Mouse (Mus musculus) gastrocnemius, adult 2 months (tissue): ENCODE data around the gene Fstl1. TPM values are rescaled to one million over a fixed set of nuclear protein-coding genes. Genes with fewer than 3 reads are reported as not detected.

Experiments
- DNase-seq: peaks from one replicate; pipeline ENCODE4 v3.0.0; 2022
- H3K27ac ChIP-seq: fragments of 200-600 bp; 2 replicates; pipeline ENCODE4 v1.8.1; 2022; ENCODE audit warnings: mild to moderate bottlenecking
- H3K4me3 ChIP-seq: fragments of 200-600 bp; 2 replicates; pipeline ENCODE4 v1.8.1; 2022; ENCODE audit warnings: mild to moderate bottlenecking, moderate library complexity
- CTCF ChIP-seq: fragments of 200-600 bp; IDR thresholded peaks from 2 replicates; pipeline ENCODE4 v1.8.1; 2022; ENCODE audit warnings: antibody characterized with exemption, mild to moderate bottlenecking, moderate library complexity
- intact Hi-C: fragments of 180-260 bp; cut with DNase I; formaldehyde crosslinking; loops from one replicate; pipeline ENCODE4 v1.15.1; 2025
- total RNA-seq, 2 experiments: library from RNA; stranded (reverse); gene quantifications; 2 replicates each; pipeline ENCODE4 v1.2.3; 2021

Fstl1 gene
- total RNA-seq, 2 experiments from 2014 or later = 30.2 to 54.1 TPM

DNA sequence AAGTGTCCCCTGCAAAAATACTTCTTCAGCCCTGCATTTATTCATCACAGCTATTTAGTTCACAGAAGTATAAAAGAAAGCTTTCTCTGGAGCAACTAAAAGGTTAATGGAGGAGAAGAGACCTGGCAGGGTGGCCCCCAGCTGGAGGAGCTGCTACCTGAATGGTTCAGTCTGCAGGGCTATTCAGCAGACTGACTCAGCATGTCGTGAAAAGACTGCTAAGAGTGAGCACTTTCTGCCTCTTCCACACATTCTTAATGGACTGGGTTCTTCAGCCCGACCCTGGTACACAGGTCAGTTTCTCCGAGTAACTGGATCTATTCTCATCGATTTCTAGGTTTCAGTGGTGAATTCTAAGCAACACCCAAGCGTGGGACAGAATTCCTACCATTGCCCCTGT lies 12.9 kb upstream of the Fstl1 start:
- intact Hi-C loops = no loop called here
- no peak for DNase-seq
- Histone ChIP-seq H3K27ac (no peak overlapping the region), H3K4me3 (no peak overlapping the region)
- TF ChIP-seq CTCF = no peak

DNA sequence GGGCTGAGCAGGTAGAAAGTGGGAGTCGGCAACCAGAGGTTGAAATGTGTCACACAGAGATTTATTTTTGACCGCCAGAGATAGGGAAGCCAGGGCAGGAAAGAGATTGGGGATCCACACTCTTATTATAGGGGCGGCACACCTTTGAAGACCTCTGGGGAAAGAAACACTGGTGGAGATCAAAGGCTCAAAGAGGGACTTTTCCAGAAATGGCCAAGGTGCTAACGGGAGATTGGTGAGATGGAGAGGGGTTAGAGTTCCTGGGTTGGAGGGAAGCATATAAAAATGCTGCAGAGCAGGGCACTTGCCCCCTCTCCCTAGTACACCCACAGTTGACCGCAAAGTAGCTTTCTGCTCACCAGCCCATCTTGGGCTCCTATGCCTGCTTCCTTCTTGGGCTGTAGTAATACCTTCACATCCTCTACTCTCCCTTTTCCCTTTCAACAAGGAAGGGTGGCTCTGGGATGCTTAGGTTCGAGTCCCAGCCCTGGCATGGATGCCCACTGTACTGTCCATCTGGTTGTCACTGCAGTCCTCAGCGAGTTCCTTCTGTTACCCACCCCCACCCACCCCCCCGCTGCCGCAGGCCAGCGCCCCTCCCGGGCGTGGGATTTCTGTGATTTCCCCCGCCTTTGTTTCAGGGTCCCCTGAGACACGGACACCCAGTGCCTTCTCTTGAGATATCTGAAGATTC lies 360 bp upstream of the Fstl1 start:
- DNase-seq = no peak
- Histone ChIP-seq H3K4me3 (peak overlapping the region; percentile 91), H3K27ac (peak overlapping the region; percentile 88)
- no peak for TF ChIP-seq CTCF
- intact Hi-C loops = no loop called here

DNA sequence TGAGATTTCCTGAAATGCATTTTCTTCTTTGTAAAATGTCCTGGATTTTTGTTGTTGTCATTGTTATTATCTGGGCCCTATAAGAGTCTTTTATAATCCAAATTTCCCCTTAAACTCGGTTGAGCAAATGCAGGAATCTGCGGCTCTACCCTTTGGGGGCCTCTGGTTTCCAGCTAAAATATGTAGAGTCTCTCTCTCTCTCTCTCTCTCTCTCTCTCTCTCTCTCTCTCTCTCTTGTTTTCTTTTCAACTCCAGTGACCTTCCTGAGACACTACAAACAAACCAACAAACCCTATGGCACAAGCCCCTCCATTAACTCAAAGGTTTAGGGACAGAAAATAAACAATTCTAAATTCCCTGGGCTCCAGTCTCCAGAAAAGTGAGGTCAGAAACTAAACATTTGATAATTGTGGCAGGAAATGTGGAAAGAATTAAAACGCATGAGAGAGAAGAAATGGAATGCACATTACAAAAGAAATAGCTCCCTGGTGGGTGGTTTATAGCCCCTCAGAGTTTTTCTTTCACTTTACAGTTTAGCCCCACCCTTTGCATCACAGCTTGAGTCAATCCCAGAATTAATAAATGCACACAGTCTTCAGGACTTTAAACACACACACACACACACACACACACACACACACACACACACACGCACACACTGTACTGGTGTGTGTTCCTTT lies 1.3 kb downstream of the Fstl1 start:
- TF ChIP-seq CTCF = no peak
- peak overlapping the region; percentile 91 for H3K4me3 ChIP-seq
- intact Hi-C loops = no loop called here
- H3K27ac ChIP-seq = peak overlapping the region; percentile 88
- DNase-seq = no peak

DNA sequence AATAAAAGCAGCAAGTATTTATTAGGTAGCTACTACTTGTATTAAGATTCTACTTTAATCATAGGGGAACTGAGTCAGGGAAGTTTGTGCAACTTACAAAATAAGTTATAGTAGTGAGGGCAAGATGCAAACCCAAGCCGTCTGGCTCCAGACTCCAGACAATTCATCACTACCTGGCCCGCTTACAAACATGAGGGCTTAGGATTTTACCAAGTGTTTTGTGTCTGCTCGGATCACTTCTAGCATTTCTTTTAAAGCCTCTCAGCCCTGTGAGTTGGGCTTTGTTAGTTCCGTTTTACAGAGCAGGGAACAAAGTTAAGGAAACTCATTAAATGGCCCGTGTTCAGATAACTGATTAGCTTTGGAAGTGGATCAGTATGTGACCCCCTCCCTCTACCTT lies 1.9 kb downstream of the Fstl1 start:
- intact Hi-C loops = no loop called here
- peak overlapping the region; percentile 88 for H3K27ac ChIP-seq
- peak; percentile 29 for DNase-seq
- peak overlapping the region; percentile 91 for H3K4me3 ChIP-seq
- no peak for TF ChIP-seq CTCF

DNA sequence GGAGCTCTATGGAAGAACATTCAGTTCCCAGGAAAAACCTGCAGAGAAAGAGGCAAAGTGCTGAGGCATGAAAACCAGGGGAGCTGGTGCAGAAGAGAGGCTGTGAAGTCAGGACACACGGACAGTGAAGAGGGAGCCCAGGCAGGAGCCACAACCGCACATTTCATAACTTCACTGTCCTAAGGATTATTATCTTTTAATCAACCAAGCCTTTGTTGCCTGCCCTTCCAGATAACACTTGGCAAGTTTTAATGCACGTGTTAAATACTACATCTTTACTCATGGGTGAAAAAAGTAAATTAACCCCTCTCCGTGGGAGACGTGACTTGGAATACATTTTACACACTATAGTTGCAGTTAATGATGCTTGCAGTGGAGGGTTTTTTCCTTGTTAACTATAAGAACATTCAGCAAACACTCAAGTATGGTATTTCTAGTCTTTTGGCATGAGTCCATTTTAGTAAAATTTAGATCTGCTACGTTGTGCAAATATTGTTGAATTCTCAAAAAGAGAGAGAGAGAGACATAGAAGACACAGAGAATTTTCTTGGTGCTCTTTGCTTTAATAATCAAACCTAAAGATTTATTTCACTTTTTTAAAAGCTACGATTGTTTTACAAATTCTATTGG lies 3.1 kb downstream of the Fstl1 start:
- TF ChIP-seq CTCF = no peak
- peak overlapping the region; percentile 88 for H3K27ac ChIP-seq
- DNase-seq = no peak
- peak overlapping the region; percentile 91 for H3K4me3 ChIP-seq
- intact Hi-C loops = no loop called here

DNA sequence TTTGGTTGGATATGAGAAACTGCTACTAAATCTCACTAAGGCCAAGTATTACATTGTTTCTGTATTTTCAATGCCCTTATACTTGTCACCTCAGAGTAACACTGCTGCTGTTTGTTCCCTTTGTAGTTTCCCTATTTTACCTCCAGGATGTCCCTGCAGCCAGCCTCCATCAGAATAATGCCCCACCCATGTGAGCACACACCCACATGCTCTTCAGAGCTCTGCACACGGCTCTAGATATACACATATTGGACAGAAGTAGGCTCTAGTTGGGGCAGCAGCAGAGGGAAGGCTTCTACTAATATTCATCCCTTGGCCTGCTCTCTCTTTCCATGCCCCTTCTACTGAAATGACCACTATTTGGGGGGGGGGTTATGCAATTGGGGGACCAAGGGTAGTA lies 3.7 kb downstream of the Fstl1 start:
- peak overlapping the region; percentile 91 for H3K4me3 ChIP-seq
- no peak for DNase-seq
- peak overlapping the region; percentile 88 for H3K27ac ChIP-seq
- no peak for TF ChIP-seq CTCF
- intact Hi-C loops = no loop called here

DNA sequence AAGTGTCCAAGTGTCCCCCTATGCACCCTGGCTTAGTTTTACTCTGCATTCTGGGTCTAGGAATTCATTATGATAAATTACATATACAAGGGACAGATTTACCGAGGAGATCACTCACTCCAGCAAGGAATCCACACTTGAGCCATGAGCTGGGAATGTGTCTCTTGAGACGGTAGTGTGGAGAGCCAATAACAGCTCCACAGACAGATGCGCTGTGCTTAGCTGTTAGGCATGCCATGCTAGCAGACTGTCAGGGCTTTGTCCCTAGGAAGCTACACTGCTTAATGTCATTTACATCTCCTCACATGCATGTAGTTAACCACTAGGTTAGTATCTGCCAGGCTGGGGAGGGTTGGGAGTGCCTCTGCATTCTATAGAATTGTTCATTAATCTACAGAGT lies 4.2 kb downstream of the Fstl1 start:
- no peak for DNase-seq
- no peak for TF ChIP-seq CTCF
- Histone ChIP-seq H3K27ac (peak overlapping the region; percentile 88), H3K4me3 (peak overlapping the region; percentile 91)
- intact Hi-C loops = no loop called here

DNA sequence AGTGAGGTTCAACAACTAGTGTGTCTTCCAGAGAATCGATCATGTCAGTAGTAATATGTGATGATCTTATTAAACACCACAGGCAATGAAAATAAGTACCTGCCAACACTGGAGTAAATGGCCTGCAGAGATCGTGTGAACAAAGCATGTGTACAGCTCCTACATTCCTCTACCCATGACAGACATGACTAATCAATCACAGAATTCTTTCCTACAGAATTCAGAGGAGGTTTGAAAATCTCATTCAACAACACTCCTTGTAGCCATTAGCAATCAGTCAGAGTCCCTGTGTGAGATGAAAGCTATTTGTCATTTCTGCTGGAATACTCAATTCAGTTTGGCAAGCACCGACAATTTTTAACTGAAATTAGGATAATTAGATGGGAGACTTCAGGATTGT lies 7.9 kb downstream of the Fstl1 start:
- no peak for TF ChIP-seq CTCF
- Histone ChIP-seq H3K27ac (no peak overlapping the region), H3K4me3 (0 out of 2 replicates have a peak overlapping the region, but pooled peaks have one; percentile 4)
- intact Hi-C loops = no loop called here
- DNase-seq = no peak

DNA sequence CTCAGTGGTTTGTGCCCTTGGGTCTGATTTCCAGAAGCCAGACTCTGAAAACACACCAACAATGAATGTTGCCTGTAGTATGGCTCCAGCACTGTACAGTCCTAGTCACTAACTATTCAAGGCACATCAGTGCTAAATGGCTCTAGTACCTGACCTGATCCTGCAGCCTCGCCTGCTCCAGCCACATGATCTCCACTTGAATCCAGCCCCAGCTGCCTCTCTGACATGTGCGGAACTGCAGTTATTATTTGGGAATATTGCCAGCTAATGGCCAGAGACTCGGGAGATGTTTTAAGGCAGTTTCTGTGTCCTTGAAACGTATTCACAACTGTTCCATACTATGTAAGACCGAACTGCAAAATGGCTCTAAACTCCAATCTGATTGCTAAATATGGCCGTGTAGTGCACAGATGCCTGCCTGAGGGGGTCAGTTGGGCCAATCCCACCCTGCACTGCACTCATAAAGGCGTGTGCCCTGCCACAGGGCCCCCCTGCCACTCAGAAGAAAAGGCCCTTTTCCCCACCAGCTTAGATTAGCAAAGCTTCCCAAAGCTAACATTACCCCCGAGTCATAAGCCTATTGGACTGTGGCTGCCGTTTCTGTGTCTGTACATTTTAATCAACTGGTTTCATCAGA lies 11.0 kb downstream of the Fstl1 start:
- TF ChIP-seq CTCF = no peak
- H3K27ac ChIP-seq = peak overlapping the region; percentile 78
- H3K4me3 ChIP-seq = peak overlapping the region; percentile 43
- intact Hi-C loops = no loop called here
- DNase-seq = no peak

DNA sequence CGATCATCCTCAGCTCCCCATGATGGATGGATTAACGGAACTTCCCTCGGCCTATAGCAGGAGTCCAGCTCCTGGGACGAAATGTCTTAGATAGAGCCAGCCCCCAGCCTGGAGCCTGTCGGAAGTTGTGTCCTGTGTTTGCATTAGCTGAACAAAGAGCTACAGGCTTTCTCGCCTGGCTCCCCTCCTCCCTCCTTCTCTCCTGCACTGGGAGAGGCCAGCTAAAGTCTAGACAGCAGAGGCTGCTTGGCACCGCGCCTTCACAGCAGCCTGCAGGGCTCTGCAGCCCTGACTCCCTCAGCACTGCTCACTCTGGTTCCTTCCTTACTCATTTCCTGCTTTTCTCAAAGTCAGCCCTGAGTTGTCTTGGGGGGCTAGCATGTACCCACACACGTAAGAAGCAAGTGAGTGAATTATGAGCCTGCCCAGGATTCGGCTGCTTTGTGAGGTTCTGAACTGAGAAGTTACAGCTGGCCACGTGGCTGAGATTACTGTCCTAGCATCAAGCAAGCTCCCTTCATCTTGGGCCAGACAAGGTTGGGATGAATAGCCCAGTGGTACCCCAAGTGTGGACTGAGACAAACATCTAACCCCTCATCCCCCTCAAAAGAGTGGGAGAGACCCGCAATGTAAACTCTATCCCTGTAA lies 11.8 kb downstream of the Fstl1 start:
- peak overlapping the region; percentile 78 for H3K27ac ChIP-seq
- intact Hi-C loops = no loop called here
- peak; percentile 84 for DNase-seq
- no peak for TF ChIP-seq CTCF
- peak overlapping the region; percentile 43 for H3K4me3 ChIP-seq

DNA sequence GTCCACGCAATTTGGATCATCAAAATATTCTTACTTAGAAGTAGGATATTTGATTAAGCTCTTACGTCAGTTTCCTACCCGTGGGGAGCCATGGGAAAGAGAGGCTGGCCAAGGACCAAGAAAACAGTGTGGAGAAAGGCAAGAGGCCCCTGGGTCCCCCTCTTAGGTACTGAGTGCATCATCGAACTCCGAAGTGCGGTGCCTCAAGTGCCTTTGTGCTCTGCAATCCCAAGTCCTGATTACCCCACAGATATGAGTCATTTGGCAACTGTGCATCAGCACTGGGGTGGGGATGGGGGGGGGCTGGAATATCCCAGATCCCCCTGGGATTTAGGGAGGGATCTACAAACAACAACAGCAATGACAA lies 12.3 kb downstream of the Fstl1 start:
- peak overlapping the region; percentile 78 for H3K27ac ChIP-seq
- TF ChIP-seq CTCF = no peak
- intact Hi-C loops = no loop called here
- DNase-seq = peak; percentile 71
- peak overlapping the region; percentile 43 for H3K4me3 ChIP-seq

DNA sequence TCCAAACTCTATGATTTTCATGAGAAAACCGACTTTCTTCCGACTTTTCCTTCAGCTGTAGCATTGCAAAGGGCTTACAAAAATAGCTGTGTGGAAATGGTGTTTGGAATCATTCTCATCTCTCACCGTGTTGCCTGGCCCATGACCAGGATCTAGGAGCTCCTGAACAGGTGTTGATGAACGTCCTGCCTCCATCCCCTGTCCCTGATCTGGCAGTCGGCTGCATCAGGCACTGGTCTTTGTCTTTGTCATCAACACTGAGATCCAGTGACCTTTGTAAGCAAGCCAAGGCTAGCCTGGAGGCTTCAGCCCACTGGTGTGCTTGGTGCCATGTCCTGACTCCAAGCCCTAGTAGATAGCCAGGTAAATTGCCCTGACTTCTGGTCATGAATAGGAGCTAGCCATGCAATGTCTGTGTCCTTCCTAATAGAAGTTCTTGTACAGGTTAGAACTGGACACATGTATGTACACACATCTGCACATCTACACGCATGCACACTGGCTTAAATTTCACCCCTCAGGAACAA lies 12.8 kb downstream of the Fstl1 start:
- peak overlapping the region; percentile 43 for H3K4me3 ChIP-seq
- peak overlapping the region; percentile 78 for H3K27ac ChIP-seq
- DNase-seq = peak; percentile 26
- no peak for TF ChIP-seq CTCF
- intact Hi-C loops = no loop called here
